In genomic region chr10:22819871-22820590, GRCm38 (mm10) we compare ENCODE assay signal across 8 mouse cellular contexts. TPM values are rescaled to one million over a fixed set of nuclear protein-coding genes. Genes with fewer than 3 reads are reported as not detected.
DNase-seq lines count a peak whose midpoint lies in the region; TF ChIP-seq lines count a peak whose summit lies in the region.

Tcf21 (minus strand) TSS chr10:22820174.

- intact Hi-C loops in left cerebral cortex, postnatal 4 days (cut with DNase I), result no loop called here

- peak; percentile 55 for DNase-seq in embryo, embryonic 11 days
- peak; percentile 99 for DNase-seq in heart, adult 11 months
- peak; percentile 29 to 36 for DNase-seq in kidney, adult 8-10 months
- peak; percentile 30 for DNase-seq in lung, adult 2 months
- DNase-seq in urinary bladder, postnatal 25 days (ENCODE audit: low spot score), result peak; percentile 46
- no peak for DNase-seq in right cerebral cortex, postnatal 4 days
- DNase-seq in left cerebral cortex, adult 11 months (ENCODE audit: low spot score), result no peak
- DNase-seq in left cerebral cortex, postnatal 4 days, result no peak

- peak within 1 kb of the TSS; percentile 68 for H3K4me3 ChIP-seq in lung, adult 2 months (replicated peaks; ENCODE audit: extremely low read depth, low read depth, low read length)

- TF ChIP-seq POLR2A in lung, adult 2 months (IDR thresholded peaks at IDR 0.05; ENCODE audit: borderline replicate concordance, extremely low read depth, low read depth, low read length), result peak; percentile 74; the same call in 1 of the 2 replicates

- TF ChIP-seq CTCF in lung, adult 2 months (IDR thresholded peaks at IDR 0.05; ENCODE audit: insufficient read depth, low read length), result no peak

- WGBS in lung, adult 2 months, result 25% methylated on average over 20 of the region's 20 CpGs

- H3K4me1 ChIP-seq in lung, adult 2 months (ENCODE audit: control insufficient read depth, insufficient read depth, low read length), result no peaks in the 10 kb centered on the region

RNA-seq across cellular contexts. Expression of gene Tcf21, which starts in this region (rescaled TPM):
- polyA plus RNA-seq in lung, adult 2 months (2012; rRNA removed), result 190 and 228 TPM in 2 replicates
- total RNA-seq in left cerebral cortex, postnatal 4 days (2021), result not detected

Comparison
In these comparisons a context has a peak if more than half of its experiments do, and no peak if none do; other contexts are left out.
1. DNase-seq: peak in embryo, embryonic 11 days (single experiment), heart, adult 11 months (single experiment), kidney, adult 8-10 months (2 of 2), lung, adult 2 months (single experiment) and urinary bladder, postnatal 25 days (single experiment); none in right cerebral cortex, postnatal 4 days (single experiment), left cerebral cortex, adult 11 months (single experiment) and left cerebral cortex, postnatal 4 days (single experiment).